Mouse (Mus musculus) heart, postnatal 0 days (tissue): ENCODE measurements at regions not wholly inside any gene's neighbourhood (a gene's known extent, or its start where the extent isn't known, plus 50 kb on each side); places are given as distances from the start of the nearest gene placed in this dataset.

Experiments used
- CTCF ChIP-seq: IDR thresholded peaks from 2 replicates; pipeline ENCODE4 v1.5.1; 2016; ENCODE audit warnings: antibody characterized with exemption, control low read depth, low read depth
- EP300 ChIP-seq: IDR thresholded peaks from 2 replicates; pipeline ENCODE4 v1.6.1; 2016; ENCODE audit warnings: antibody characterized with exemption, low read depth

GRCm38 (mm10) chr4:55767133-55767532 lies 234.9 kb upstream of the Klf4 start:
- TF ChIP-seq CTCF, result no peak
- no peak for TF ChIP-seq EP300
